Mouse (Mus musculus): ENCODE measurements around the gene Anp32a.

GRCm38 (mm10) chr9:62400531-62401170, 59.6 kb downstream of the Anp32a start:
- TF ChIP-seq CTCF (IDR thresholded peaks at IDR 0.05; ENCODE audit: insufficient read depth, low read depth, low read length) (no peak), POLR2A (IDR thresholded peaks at IDR 0.05; ENCODE audit: insufficient read depth, low read depth, low read length) (no peak)

Measured in olfactory bulb, adult 2 months (tissue).